Mouse (Mus musculus) midbrain, postnatal 0 days (tissue): ENCODE measurements around the gene Trp73. TPM values are rescaled to one million over a fixed set of nuclear protein-coding genes. Genes with fewer than 3 reads are reported as not detected.

Experiments used
- ATAC-seq: fragments of 200-750 bp; cut with Nextera tagmentation; 2 replicates; pipeline ENCODE4 v1.8.0; 2017; ENCODE audit warnings: moderate number of reproducible peaks, mild to moderate bottlenecking, moderate TSS enrichment, moderate library complexity; ENCODE audit not compliant: low FRiP score
- DNase-seq: peaks from one replicate; pipeline ENCODE4 v3.0.0-alpha.2; 2015; ENCODE audit warnings: low spot score
- H3K27ac ChIP-seq: fragments of 300-500 bp; sonication (generic); 2 replicates; pipeline ENCODE4 v1.5.1; 2014; ENCODE audit warnings: low read depth, mild to moderate bottlenecking, low read length, mixed read lengths
- H3K27me3 ChIP-seq: fragments of 300-500 bp; sonication (generic); 2 replicates; pipeline ENCODE4 v1.6.1; 2014; ENCODE audit warnings: low read length, control low read depth, mixed read lengths; ENCODE audit not compliant: insufficient read depth
- H3K36me3 ChIP-seq: fragments of 300-500 bp; sonication (generic); 2 replicates; pipeline ENCODE4 v1.6.1; 2014; ENCODE audit warnings: low read length, control low read depth, mixed read lengths; ENCODE audit not compliant: insufficient read depth
- H3K4me1 ChIP-seq: fragments of 300-500 bp; sonication (generic); 2 replicates; pipeline ENCODE4 v1.6.1; 2014; ENCODE audit warnings: mild to moderate bottlenecking, control low read depth, antibody characterized with exemption, low read length, mixed read lengths; ENCODE audit not compliant: insufficient read depth
- H3K4me2 ChIP-seq: fragments of 300-500 bp; sonication (generic); 2 replicates; pipeline ENCODE4 v1.6.1; 2014; ENCODE audit warnings: low read depth, mild to moderate bottlenecking, low read length, mixed read lengths; ENCODE audit not compliant: poor library complexity, severe bottlenecking
- H3K4me3 ChIP-seq: fragments of 300-500 bp; sonication (generic); 2 replicates; pipeline ENCODE4 v1.5.1; 2014; ENCODE audit warnings: low read depth, mild to moderate bottlenecking, low read length, moderate library complexity
- H3K9ac ChIP-seq: fragments of 300-500 bp; sonication (generic); replicated peaks from 2 replicates; pipeline ENCODE4 v1.6.1; 2014; ENCODE audit warnings: mild to moderate bottlenecking, low read length, moderate library complexity, mixed read lengths; ENCODE audit not compliant: poor library complexity, severe bottlenecking
- H3K9me3 ChIP-seq: fragments of 300-500 bp; sonication (generic); 2 replicates; pipeline ENCODE4 v1.6.1; 2016; ENCODE audit warnings: low read length, control low read depth
- CTCF ChIP-seq: IDR thresholded peaks from 2 replicates; pipeline ENCODE4 v1.5.1; 2016; ENCODE audit warnings: antibody characterized with exemption, mild to moderate bottlenecking
- WGBS: fragments of 180-500 bp; shearing (Covaris S2); extraction: QIAGEN DNeasy Blood & Tissue Kit; methylation state at CpG from one replicate; pipeline ENCODE4 v1.1.7; 2014; 5-methylcytosine and 5-hydroxymethylcytosine counted together
- polyA plus RNA-seq: library from polyadenylated mRNA; unstranded; fragments of >200 nt; fragmentation: Nextera tagmentation; extraction: Ambion mirVana; gene quantifications from 2 replicates; pipeline ENCODE4 v1.2.1, GENCODE M21; 2015
- total RNA-seq: library from RNA; depleted of rRNA; stranded (reverse); fragments of >200 nt; gene quantifications from 2 replicates; pipeline ENCODE4 v1.2.3, GENCODE M21; 2014

Gene Trp73
- total and polyA plus RNA-seq, 2 experiments from 2014 or later = 0.49 to 0.52 TPM

DNA sequence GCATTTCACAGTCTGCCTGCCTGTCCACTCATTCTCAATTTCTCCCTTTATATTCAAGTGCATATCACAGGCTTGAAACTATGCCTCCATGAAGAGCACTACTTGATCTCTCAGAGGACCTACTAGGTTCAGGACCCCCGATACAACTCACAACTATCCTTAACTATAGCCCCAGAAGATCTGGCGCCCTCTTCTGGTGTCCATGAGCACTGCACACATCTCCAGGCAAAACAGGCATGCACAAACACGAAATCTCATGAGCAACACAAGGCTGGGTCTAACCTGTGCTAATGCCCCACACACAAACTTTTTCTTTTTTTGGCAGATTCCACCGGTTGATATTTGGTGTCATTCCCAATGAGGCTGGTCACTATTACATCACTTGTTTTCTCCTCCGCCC is 94.2 kb downstream of the Trp73 start:
- no peaks in the 10 kb centered on the region for H3K36me3 ChIP-seq
- H3K9me3 ChIP-seq = no peaks in the 10 kb centered on the region
- no peaks in the 10 kb centered on the region for H3K27me3 ChIP-seq
- no peak overlapping the region for H3K9ac ChIP-seq
- 71% methylated on average over 5 of the region's 5 CpGs for WGBS
- TF ChIP-seq CTCF = peak; percentile 33; the same call in 1 of the 2 replicates
- ATAC-seq (no peak), DNase-seq (no peak)
- H3K4me3 ChIP-seq = no peak overlapping the region
- no peak overlapping the region for H3K27ac ChIP-seq
- H3K4me2 ChIP-seq = no peak overlapping the region
- no peaks in the 10 kb centered on the region for H3K4me1 ChIP-seq

DNA sequence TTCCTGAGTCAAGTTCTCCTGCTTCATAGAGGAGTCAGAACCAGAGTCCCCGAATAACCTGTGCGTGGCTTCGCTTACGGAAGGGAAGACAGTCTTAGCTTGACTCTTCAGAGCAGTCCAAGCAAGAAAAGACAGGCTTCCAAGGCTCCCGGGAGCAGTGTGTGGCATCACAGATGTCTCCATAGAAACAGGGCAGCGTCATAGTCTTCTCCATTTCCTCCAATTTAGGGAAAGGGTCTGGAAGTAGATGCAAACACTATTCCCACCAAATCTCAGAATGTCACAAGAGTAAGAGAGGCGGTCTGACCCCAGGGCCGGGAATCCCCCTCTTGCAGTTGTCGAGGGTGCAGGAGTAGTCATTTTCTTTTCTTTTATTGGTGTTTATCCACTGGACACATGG is 97.4 kb downstream of the Trp73 start, which contains the start of gene Ccdc27:
Gene Ccdc27 (minus strand): TSS at position 101 of the 400 bp plus-strand sequence.
- no peaks in the 10 kb centered on the region for H3K27me3 ChIP-seq

DNA sequence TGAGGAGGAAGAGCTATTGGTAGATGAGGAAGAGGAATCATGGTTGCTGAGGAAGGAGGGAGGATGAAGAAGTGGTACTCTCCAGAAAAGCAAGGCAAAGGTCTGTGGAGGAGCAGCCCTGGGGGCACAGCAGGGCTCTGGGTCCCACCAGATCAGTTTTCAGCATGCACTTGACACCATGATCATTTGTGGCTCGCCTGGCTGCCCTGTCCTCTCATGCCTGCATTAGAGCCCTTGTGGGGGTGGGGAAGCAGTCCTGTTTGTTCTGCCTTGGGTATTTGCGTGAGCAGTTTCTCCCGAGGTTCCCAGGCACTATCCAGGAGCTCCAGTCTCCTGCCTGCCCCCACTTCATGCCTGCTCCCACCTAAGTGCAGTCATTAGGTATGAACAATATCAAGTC is 102.9 kb downstream of the Trp73 start:
- no peak for TF ChIP-seq CTCF
- no peak for DNase-seq
- Histone ChIP-seq H3K4me2 (no peak overlapping the region), H3K27me3 (0 out of 2 replicates have a peak, but pooled peaks cover 3% of the 10 kb centered on the region), H3K9me3 (no peaks in the 10 kb centered on the region), H3K36me3 (no peaks in the 10 kb centered on the region), H3K27ac (no peak overlapping the region), H3K9ac (no peak overlapping the region), H3K4me3 (no peak overlapping the region), H3K4me1 (no peaks in the 10 kb centered on the region)
- no peak for ATAC-seq
- WGBS = 47% methylated on average over 3 of the region's 3 CpGs

More for the DNA sequence above, 97.4 kb downstream of the Trp73 start, which contains the start of gene Ccdc27:
- no peaks in the 10 kb centered on the region for H3K36me3 ChIP-seq
- DNase-seq (no peak), ATAC-seq (no peak)
- no peak within 1 kb of the TSS for H3K4me3 ChIP-seq
- no peak within 1 kb of the TSS for H3K9ac ChIP-seq
- TF ChIP-seq CTCF = no peak
- no peaks in the 10 kb centered on the region for H3K4me1 ChIP-seq
- H3K27ac ChIP-seq = no peak within 1 kb of the TSS
- WGBS = 85% methylated on average over 9 of the region's 9 CpGs
- no peaks in the 10 kb centered on the region for H3K9me3 ChIP-seq
- H3K4me2 ChIP-seq = no peak within 1 kb of the TSS

- DNase-seq = no peak
- H3K9ac ChIP-seq = no peak overlapping the region
- no peak overlapping the region for H3K27ac ChIP-seq
- H3K4me3 ChIP-seq = no peak overlapping the region
- no peak for ATAC-seq
- H3K4me1 ChIP-seq = peaks cover 5% of the 10 kb centered on the region; the same call in 1 of the 2 replicates
- H3K27me3 ChIP-seq = 0 out of 2 replicates have a peak, but pooled peaks cover 6% of the 10 kb centered on the region
- H3K4me2 ChIP-seq = no peak overlapping the region
- TF ChIP-seq CTCF = peak; percentile 57
- no peaks in the 10 kb centered on the region for H3K36me3 ChIP-seq
- no peaks in the 10 kb centered on the region for H3K9me3 ChIP-seq
These were observed 111.4 kb downstream of the Trp73 start for GRCm38 (mm10) chr4:154028646-154029045.

DNA sequence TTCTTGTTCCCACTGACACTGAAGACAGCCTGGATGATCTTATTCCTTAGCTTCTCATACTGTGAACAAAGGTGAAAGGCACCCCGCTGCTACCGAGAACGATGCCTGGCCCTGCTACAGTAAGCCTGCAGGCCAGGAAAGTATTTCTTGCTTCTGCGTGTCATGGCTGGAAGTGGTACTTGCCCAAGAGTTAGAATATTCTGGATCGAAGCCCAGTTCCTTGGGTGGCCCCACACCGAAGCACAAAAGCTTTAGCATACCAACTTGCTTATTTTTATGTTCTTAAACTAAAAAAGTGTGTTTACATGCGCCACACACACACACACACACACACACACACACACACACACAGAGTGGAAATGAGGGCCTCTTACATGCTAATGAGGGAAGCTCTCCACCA is 111.9 kb downstream of the Trp73 start:
- Histone ChIP-seq H3K9me3 (no peaks in the 10 kb centered on the region), H3K27ac (no peak overlapping the region), H3K4me1 (peaks cover 5% of the 10 kb centered on the region; the same call in 1 of the 2 replicates), H3K27me3 (0 out of 2 replicates have a peak, but pooled peaks cover 6% of the 10 kb centered on the region), H3K4me2 (no peak overlapping the region), H3K4me3 (no peak overlapping the region), H3K9ac (no peak overlapping the region), H3K36me3 (no peaks in the 10 kb centered on the region)
- DNase-seq (no peak), ATAC-seq (no peak)
- whole genome bisulfite sequencing = 75% methylated on average over 7 of the region's 7 CpGs
- no peak for TF ChIP-seq CTCF

DNA sequence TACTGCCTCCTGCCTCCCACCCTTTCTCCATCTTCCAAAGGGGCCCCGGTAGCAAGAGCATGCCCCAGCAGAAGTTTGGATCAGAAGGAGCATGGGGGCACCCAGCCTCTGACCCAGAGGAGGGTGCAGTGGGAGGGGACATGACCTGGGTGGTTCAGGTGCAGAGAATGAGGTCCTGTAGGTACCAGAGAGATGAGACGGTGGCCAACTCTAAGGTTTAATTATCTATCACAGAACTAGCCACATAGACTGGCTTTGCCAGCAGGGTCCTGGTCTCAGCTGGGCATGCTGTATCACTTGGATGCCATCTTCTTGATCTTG is 113.6 kb downstream of the Trp73 start:
- TF ChIP-seq CTCF = no peak
- WGBS = 34% methylated on average over 2 of the region's 2 CpGs
- ATAC-seq (no peak), DNase-seq (no peak)
- peaks cover 5% of the 10 kb centered on the region; the same call in 1 of the 2 replicates for H3K36me3 ChIP-seq
- H3K27ac ChIP-seq = no peak overlapping the region
- H3K4me3 ChIP-seq = peak overlapping the region; percentile 37
- peaks cover 5% of the 10 kb centered on the region; the same call in 1 of the 2 replicates for H3K4me1 ChIP-seq
- H3K27me3 ChIP-seq = 0 out of 2 replicates have a peak, but pooled peaks cover 6% of the 10 kb centered on the region
- 0 out of 2 replicates have a peak overlapping the region, but pooled peaks have one; percentile 50 for H3K9ac ChIP-seq
- peak overlapping the region; percentile 68 for H3K4me2 ChIP-seq
- no peaks in the 10 kb centered on the region for H3K9me3 ChIP-seq
